Mouse (Mus musculus) adrenal gland, postnatal 14 days (tissue): Measurements from ENCODE around the gene Gabpa. TPM values are rescaled to one million over a fixed set of nuclear protein-coding genes. Genes with fewer than 3 reads are reported as not detected.
A peak's percentile ranks its signal among the peaks of the same experiment; 100 is the strongest.

Source experiments
- DNase-seq: peaks from one replicate; pipeline ENCODE4 v3.0.0; 2021; ENCODE audit warnings: mixed read lengths
- long read RNA-seq, 2 experiments: library from polyadenylated mRNA; stranded (forward); transcript quantifications; one replicate each; pipeline ENCODE4 v2.0.0; 2021
- total RNA-seq: library from RNA; stranded (reverse); gene quantifications from 2 replicates; pipeline ENCODE4 v1.2.3, GENCODE M21; 2021

Gabpa gene
- 55.0 and 59.0 TPM in 2 replicates for total RNA-seq
- long read RNA-seq, experiment 1, full-length matches to known transcripts = 22 of 28 reads
- long read RNA-seq, experiment 1, partial matches to known transcripts = 1 of 28 reads
- long read RNA-seq, experiment 1, other reads (novel, unspliced or antisense) = 5 of 28 reads
- long read RNA-seq, experiment 2, full-length matches to known transcripts = 18 of 20 reads
- long read RNA-seq, experiment 2, partial matches to known transcripts = 1 of 20 reads
- long read RNA-seq, experiment 2, other reads (novel, unspliced or antisense) = 1 of 20 reads

GRCm38 (mm10) chr16:84834745-84835440 lies at the start of gene Gabpa:
Gabpa (plus strand) TSS chr16:84834925.
- DNase-seq = peak; percentile 96

DNA sequence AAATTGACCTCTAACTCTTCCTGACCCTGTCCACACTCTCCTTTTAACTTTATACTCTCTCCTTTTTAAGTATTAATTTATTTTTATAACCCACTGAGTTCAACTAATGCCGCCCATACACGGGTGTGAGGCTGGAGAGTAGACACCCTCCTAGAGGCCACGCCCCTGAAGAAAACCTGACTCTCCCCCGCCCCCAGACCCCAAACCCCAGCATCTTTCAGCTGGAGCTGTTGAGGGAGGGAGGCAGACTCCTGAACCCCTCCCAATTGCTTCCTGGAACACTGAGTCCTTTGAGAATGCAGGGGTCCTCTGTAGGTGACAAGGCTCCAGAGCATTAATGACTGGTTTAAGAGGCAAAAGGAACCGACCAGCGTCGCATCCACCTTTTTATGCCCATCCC lies 49.8 kb upstream of the Gabpa start:
- no peak for DNase-seq

DNA sequence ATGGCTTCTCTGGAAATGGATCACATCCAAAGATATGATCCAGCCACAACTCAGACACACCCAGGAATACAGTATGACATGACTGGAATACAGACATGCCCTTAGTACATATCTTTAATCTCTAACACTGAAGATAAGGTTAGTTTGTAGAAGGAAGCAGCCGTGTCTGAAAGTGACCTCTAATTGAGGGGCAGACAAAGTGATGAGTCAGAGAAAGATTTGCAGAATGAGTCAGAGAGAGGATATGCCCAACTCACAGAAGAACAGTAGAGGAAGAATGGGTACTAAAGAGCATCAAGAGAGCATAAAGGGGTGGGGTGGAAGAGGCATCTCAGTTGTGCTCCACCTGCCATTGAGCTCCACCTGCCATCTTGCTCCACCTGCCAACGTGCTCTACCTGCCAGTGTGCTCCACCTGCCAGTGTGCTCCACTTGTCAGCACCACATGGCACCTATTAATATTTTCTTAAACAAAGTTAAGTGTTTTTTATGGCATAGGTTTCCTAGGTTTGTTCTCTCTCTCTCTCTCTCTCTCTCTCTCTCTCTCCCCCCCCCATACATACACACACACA lies 44.0 kb upstream of the Gabpa start:
- no peak for DNase-seq

DNA sequence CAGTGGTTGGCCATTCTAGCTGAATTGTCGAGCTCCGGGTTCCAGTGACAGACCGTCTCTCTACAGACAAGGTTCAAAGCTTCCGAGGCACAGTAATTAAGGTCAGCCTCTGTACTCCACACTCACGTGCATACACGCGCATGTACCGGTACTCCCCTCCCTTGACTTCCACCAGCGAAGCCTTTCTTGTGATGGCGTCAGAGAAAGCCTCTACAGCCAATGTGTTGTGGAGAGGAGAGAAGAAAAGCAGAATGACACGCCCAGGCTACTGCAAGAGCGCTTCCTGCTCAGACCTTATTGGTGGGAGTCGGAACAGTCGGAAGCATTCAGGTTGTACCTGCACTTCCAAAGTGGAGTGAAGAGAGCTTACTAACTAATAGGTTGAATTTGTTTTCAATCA lies 41.3 kb upstream of the Gabpa start:
- DNase-seq = no peak

GRCm38 (mm10) chr16:84795337-84795736 lies 39.4 kb upstream of the Gabpa start:
- DNase-seq = no peak

DNA sequence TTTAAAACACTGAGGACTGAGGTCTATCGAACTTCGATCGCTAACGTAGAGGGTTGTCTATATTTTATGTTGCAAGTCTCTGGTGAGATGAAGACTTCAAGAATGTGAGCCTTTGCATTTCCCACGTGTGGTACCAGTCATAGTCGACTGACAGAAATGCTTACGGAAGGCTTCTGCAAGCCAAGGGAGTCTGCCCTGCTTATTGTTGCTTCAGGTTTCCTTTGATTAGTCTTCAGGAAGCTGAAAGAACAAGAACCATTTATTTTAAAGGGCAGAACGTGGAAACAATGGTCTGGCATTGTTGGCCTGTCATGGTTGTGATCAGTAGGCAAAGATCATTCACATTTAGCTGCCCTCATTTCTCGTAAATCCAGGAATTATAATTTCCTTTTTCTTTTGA lies 38.0 kb upstream of the Gabpa start:
- DNase-seq = no peak

- no peak for DNase-seq
These were observed 34.7 kb upstream of the Gabpa start for GRCm38 (mm10) chr16:84800038-84800437.

GRCm38 (mm10) chr16:84802217-84802616 lies 32.5 kb upstream of the Gabpa start:
- DNase-seq = peak; percentile 69

DNA sequence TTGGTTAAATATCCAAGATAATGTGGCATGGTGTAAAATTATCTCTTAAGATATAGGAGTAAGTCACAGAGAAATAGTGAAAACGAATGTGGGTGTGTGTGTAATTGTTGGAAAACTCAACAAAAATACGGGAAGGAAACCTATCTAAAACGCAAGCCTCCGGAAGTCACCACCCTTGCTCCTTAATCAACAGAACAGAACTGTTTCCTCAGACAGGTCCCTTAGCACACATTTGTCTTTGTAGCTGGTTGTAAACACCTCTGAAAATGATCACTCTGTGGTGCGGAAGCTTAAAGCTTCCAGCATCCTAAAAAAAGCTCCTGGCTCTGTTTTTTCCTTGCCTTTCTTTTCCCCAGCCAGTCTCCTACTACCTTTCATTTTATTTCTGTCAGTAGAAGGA lies 29.9 kb upstream of the Gabpa start:
- DNase-seq = no peak

DNA sequence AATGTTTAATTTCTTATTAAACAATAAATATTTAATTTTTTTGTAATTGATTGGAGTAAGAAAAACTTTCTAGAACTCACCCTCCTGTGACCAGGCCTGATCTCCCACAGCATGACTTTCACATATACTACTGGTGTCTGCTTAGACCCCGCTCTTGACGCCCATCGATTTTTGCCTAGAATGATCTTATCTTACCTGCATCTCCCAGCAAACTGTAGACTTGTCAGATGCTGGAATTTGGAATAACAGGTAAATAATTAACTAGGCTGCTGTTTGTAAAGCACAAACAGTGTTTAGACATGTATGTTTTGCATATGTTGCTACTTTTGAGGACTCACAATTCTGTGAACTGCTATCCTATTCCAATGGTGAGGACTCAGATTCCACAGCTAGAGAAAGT lies 28.6 kb upstream of the Gabpa start:
- no peak for DNase-seq

- no peak for DNase-seq
These were observed 26.9 kb upstream of the Gabpa start for GRCm38 (mm10) chr16:84807874-84808273.

DNA sequence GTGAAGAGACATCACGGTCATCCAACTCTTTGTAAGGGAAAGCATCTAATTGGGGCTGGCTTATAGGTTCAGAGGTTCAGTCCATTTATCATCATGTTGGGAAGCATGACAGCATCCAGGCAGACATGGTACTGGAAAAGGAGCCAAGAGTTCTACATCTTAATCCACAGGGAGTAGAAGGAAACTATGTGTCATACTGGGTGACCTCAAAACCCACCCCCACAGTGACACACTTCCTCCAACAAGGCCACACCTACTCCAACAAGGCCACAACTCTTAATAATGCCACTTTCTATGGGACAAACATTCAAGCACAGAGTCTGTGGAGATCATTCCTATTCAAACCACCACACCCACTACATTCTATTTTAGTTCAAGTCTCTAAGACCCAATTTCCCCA lies 24.5 kb upstream of the Gabpa start:
- peak; percentile 20 for DNase-seq

DNA sequence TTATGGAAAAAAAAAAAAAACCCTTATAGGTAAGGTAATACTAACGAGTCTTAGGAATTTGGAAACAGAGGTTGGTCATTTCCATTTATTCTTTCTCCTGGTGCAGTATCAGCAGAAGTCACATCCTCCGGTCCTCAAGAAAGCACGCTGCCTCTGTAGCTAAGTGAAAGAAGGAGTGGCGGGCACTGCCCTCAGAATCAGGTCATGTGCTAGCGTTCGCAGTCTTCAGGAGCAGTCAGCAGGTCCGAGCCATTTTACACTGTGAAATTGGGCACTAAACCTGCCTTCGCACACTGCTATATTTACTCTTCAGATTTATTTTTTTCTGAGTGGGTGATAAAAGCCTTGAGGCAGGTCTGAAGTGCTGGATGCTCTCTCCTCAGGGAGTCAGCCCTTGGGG lies 20.9 kb upstream of the Gabpa start:
- no peak for DNase-seq

- DNase-seq = no peak
These were observed 20.2 kb upstream of the Gabpa start for GRCm38 (mm10) chr16:84814511-84814910.

- peak; percentile 51 for DNase-seq
These were observed 17.3 kb upstream of the Gabpa start for GRCm38 (mm10) chr16:84817423-84817822.

- peak; percentile 24 for DNase-seq
These were observed 9.7 kb upstream of the Gabpa start for GRCm38 (mm10) chr16:84825009-84825408.

- DNase-seq = peak; percentile 24
These were observed 3.0 kb upstream of the Gabpa start for GRCm38 (mm10) chr16:84831696-84832095.

- DNase-seq = peak; percentile 56
These were observed 2.0 kb upstream of the Gabpa start for GRCm38 (mm10) chr16:84832736-84833135.

DNA sequence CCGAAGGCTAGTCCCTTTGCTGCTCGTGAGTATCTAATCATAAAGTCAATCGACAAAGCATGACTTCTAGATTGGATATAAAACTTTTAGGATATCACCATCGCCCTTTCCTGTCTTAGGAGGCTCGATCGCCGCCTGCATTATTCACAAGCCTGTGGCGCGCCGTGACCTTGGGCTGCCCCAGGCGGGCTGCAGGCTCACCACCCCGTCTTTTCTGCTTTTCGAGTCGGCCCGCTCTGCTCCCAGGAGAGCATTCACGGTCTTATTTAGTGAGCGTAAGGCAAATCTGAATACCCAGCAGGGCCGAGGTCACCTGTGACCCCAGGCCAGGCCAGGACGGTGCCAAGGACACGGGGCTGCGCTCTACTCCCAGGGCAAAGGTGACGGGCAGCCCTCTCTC lies 381 bp upstream of the Gabpa start:
- no peak for DNase-seq

- peak; percentile 92 for DNase-seq
These were observed 707 bp downstream of the Gabpa start, which contains the start of gene Atp5j for GRCm38 (mm10) chr16:84835441-84835822. Atp5j (minus strand) TSS chr16:84835625.

- DNase-seq = peak; percentile 75
These were observed 1.4 kb downstream of the Gabpa start for GRCm38 (mm10) chr16:84835823-84836743.

GRCm38 (mm10) chr16:84838576-84838975 lies 3.9 kb downstream of the Gabpa start:
- no peak for DNase-seq

DNA sequence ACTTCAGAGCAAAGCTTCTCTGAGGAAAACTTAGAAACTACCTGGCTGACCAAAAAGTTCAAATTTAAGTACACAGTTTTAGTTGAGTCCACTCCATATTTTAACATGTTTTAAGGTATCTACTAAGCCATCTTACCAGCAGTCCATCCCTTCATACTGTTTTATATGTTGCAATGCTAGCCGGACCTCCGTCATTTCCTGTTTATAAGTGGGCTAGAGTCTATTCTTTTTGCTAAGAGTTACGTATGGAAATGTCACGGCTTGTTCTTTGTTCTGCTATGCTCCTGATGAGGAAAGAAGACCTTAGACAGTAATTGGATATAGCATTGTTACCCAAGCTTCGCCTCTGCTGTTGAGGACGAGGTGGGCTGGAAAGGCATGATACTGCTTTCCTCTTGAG lies 18.8 kb downstream of the Gabpa start:
- no peak for DNase-seq
